In genomic region chr11:75053722-75054121, GRCm38 (mm10) we compare ENCODE assay signal across 8 mouse cellular contexts.
DNase-seq lines count a peak whose midpoint lies in the region; ATAC-seq and TF ChIP-seq lines count a peak whose summit lies in the region.
"Had no signal": no experiment of that assay in that cellular context is flagged by ENCODE, and none has a peak within 500 bp of the region (broad histone marks: within the 10 kb centered on the region; RNA-seq: fewer than 3 reads in every experiment).

No protein-coding gene starts in this region.

- no peaks in the 10 kb centered on the region for H3K27me3 ChIP-seq in lung, embryonic 16.5 days (ENCODE audit: control insufficient read depth, insufficient read depth, low read depth, low read length)
- H3K27me3 ChIP-seq in heart, embryonic 12.5 days (replicated peaks), result no peaks in the 10 kb centered on the region
- no peaks in the 10 kb centered on the region for H3K27me3 ChIP-seq in limb, embryonic 10.5 days (ENCODE audit: low read depth, poor library complexity, severe bottlenecking)
- H3K27me3 ChIP-seq in stomach, embryonic 16.5 days (ENCODE audit: control insufficient read depth, insufficient read depth, low read length), result no peaks in the 10 kb centered on the region
- no peaks in the 10 kb centered on the region for H3K27me3 ChIP-seq in cerebellum, adult 2 months (ENCODE audit: control insufficient read depth, insufficient read depth, low read length)

- WGBS in lung, embryonic 16.5 days, result 18% methylated on average over 7 of the region's 7 CpGs
- WGBS in heart, embryonic 12.5 days, result 38% methylated on average over 7 of the region's 7 CpGs
- WGBS in limb, embryonic 10.5 days, result 57% methylated on average over 7 of the region's 7 CpGs
- 20% methylated on average over 7 of the region's 7 CpGs for WGBS in stomach, embryonic 16.5 days
- 74% methylated on average over 7 of the region's 7 CpGs for WGBS in cerebellum, adult 2 months

- H3K4me2 ChIP-seq in lung, embryonic 16.5 days (ENCODE audit: low read depth, low read length), result peak overlapping the region; percentile 13; the same call in 1 of the 2 replicates
- H3K4me2 ChIP-seq in heart, embryonic 12.5 days, result peak overlapping the region; percentile 13; the same call in 1 of the 2 replicates
- H3K4me2 ChIP-seq in stomach, embryonic 16.5 days (ENCODE audit: low read depth, low read length), result peak overlapping the region; percentile 13; the same call in 1 of the 2 replicates

- peak overlapping the region; percentile 36; the same call in 1 of the 2 replicates for H3K9ac ChIP-seq in lung, embryonic 16.5 days (ENCODE audit: low read length)
- H3K9ac ChIP-seq in heart, embryonic 12.5 days, result no peak overlapping the region
- peak overlapping the region; percentile 24 for H3K9ac ChIP-seq in stomach, embryonic 16.5 days (ENCODE audit: low read length)

- H3K36me3 ChIP-seq in lung, embryonic 16.5 days (ENCODE audit: control insufficient read depth, insufficient read depth, low read length), result no peaks in the 10 kb centered on the region
- H3K36me3 ChIP-seq in heart, embryonic 12.5 days, result peaks cover 8% of the 10 kb centered on the region; the same call in 1 of the 2 replicates
- peaks cover 21% of the 10 kb centered on the region for H3K36me3 ChIP-seq in limb, embryonic 10.5 days
- no peaks in the 10 kb centered on the region for H3K36me3 ChIP-seq in stomach, embryonic 16.5 days (ENCODE audit: control insufficient read depth, insufficient read depth, low read length)

- DNase-seq in lung, postnatal 14 days, result no peak
- no peak for DNase-seq in limb, embryonic 10.5 days (ENCODE audit: low spot score)
- no peak for DNase-seq in cerebellum, adult 2 months
- DNase-seq in spleen, postnatal 10 days (ENCODE audit: low spot score in 2 of 2), result no peak
- DNase-seq: thymus, postnatal 25 days had no signal

- no peak for TF ChIP-seq POLR2A in cerebellum, adult 2 months (IDR thresholded peaks at IDR 0.05; ENCODE audit: borderline replicate concordance, insufficient read depth, low read length)

- TF ChIP-seq CTCF in cerebellum, adult 2 months (IDR thresholded peaks at IDR 0.05; ENCODE audit: borderline replicate concordance, insufficient read depth, low read depth, low read length), result no peak

- no peaks in the 10 kb centered on the region for H3K9me3 ChIP-seq in lung, embryonic 16.5 days (ENCODE audit: control insufficient read depth, low read length)
- H3K9me3 ChIP-seq in heart, embryonic 12.5 days (replicated peaks), result no peaks in the 10 kb centered on the region
- H3K9me3 ChIP-seq in limb, embryonic 10.5 days (replicated peaks), result no peaks in the 10 kb centered on the region
- H3K9me3 ChIP-seq in stomach, embryonic 16.5 days (replicated peaks; ENCODE audit: control insufficient read depth, low read length), result no peaks in the 10 kb centered on the region

- H3K4me1 ChIP-seq in lung, embryonic 16.5 days (replicated peaks; ENCODE audit: control insufficient read depth, insufficient read depth, low read length), result peaks cover 50% of the 10 kb centered on the region
- H3K4me1 ChIP-seq in heart, embryonic 12.5 days (replicated peaks), result peaks cover 42% of the 10 kb centered on the region
- peaks cover 61% of the 10 kb centered on the region for H3K4me1 ChIP-seq in limb, embryonic 10.5 days
- peaks cover 49% of the 10 kb centered on the region for H3K4me1 ChIP-seq in stomach, embryonic 16.5 days (ENCODE audit: control insufficient read depth, insufficient read depth, low read length)
- H3K4me1 ChIP-seq in cerebellum, adult 2 months (ENCODE audit: control insufficient read depth, insufficient read depth, low read length), result peaks cover 6% of the 10 kb centered on the region

- no peak overlapping the region for H3K4me3 ChIP-seq in lung, embryonic 16.5 days (ENCODE audit: low read length)
- H3K4me3 ChIP-seq in heart, embryonic 12.5 days, result no peak overlapping the region
- H3K4me3 ChIP-seq in limb, embryonic 10.5 days, result no peak overlapping the region
- no peak overlapping the region for H3K4me3 ChIP-seq in stomach, embryonic 16.5 days (replicated peaks; ENCODE audit: low read length)
- no peak overlapping the region for H3K4me3 ChIP-seq in cerebellum, adult 2 months (replicated peaks; ENCODE audit: insufficient read depth, low read depth, low read length)

- H3K27ac ChIP-seq in lung, embryonic 16.5 days (ENCODE audit: low read length), result peak overlapping the region; percentile 97
- H3K27ac ChIP-seq in heart, embryonic 12.5 days (ENCODE audit: poor library complexity, severe bottlenecking), result peak overlapping the region; percentile 87
- H3K27ac ChIP-seq in limb, embryonic 10.5 days, result peak overlapping the region; percentile 69
- H3K27ac ChIP-seq in stomach, embryonic 16.5 days (ENCODE audit: low read length), result peak overlapping the region; percentile 97
- no peak overlapping the region for H3K27ac ChIP-seq in cerebellum, adult 2 months (ENCODE audit: insufficient read depth, low read length)

- ATAC-seq in lung, embryonic 16.5 days (ENCODE audit: low read depth), result no peak; the same call in 1 of the 2 replicates
- ATAC-seq in heart, embryonic 12.5 days (ENCODE audit: insufficient number of reproducible peaks, low FRiP score), result peak; percentile 43
- ATAC-seq in stomach, embryonic 16.5 days (ENCODE audit: insufficient read depth, low FRiP score), result no peak; the same call in 1 of the 2 replicates
